Mouse (Mus musculus) kidney, postnatal 25 days (tissue): ENCODE data around the gene Plch1.

Experiments used
- DNase-seq, 2 experiments: peaks; one replicate each; pipeline ENCODE4 v3.0.0; 2021; ENCODE audit warnings: mixed read lengths in 2 of 2

Gene Plch1

DNA sequence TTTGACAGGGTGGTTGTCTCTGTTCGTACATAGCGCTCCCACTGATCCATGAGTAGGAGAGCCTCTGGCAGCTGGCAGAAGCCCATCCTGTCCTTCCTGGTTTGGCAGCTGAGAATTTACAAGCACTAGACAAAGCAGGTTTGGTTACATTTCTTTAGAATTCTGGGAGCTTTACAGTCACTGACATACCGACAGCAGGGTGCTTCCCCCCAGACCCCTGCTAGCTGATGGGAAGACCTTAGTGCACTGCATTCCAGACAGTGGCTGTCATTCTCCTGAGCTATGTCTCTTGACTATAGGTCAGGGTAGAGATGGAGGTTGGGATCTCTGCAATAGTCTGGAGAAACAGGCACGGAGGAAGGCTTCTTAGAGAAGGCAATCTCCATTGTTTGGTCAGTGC, 230.5 kb downstream of the Plch1 start:
- no peak for DNase-seq

- no peak for DNase-seq
Observed at GRCm38 (mm10) chr3:63665307-63665706, 234.0 kb downstream of the Plch1 start.

DNA sequence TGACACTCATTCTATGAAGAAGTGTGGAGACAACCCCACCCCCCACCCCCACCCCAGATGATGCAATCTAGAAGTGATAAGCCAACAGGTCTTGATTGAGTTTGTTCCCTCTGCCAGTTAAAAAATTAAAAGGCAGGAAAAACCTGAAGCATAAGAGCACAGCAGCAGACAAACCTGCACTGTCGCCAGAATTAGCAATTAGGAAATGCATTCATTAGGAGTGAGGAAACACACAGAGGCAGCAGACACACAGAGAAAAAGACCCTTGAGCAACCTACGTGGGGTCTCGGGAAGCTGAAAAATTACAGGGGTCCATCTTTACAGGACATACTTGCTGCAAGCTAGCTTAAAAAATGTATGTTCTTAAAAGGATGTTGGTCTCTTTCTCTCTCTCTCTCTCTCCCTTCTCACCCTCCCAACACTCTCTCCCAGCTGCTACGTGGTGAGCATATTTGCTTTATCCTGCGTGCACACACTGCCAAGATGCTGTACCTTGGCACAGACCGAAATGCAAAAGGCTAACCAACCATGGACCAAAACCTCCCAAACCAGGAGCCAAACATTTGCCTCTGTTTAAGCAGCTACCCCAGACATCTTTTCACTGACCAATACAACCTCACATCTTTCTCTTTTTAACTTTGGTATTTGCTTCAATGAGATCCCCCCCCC, 234.6 kb downstream of the Plch1 start:
- no peak for DNase-seq
